Mouse (Mus musculus) cortical plate, adult 2 months (tissue): ENCODE data around the gene Lonrf2.

ENCODE experiments used
- CTCF ChIP-seq: fragments of 200-500 bp; IDR thresholded peaks from 2 replicates; pipeline ENCODE4 v1.5.1; 2011; ENCODE audit warnings: mild to moderate bottlenecking, control low read depth, low read length; ENCODE audit not compliant: insufficient read depth; ENCODE audit errors: extremely low read depth
- POLR2A ChIP-seq: fragments of 200-500 bp; IDR thresholded peaks from 2 replicates; pipeline ENCODE4 v1.6.1; 2011; ENCODE audit warnings: mild to moderate bottlenecking, low read length, control low read depth; ENCODE audit not compliant: insufficient read depth; ENCODE audit errors: extremely low read depth

- TF ChIP-seq POLR2A (no peak), CTCF (no peak)
Observed at GRCm38 (mm10) chr1:38760424-38760823, 76.1 kb downstream of the Lonrf2 start.
